Mouse (Mus musculus) v-Abl transformed pro-B cells (cell line): ENCODE results near the gene Rhbdf2.

Experiments
- in situ Hi-C, 2 experiments: fragments of 400-800 bp; cut with MboI; formaldehyde crosslinking; loops; one replicate each; pipeline ENCODE4 v1.15.1; 2025; ENCODE audit not compliant: unreplicated experiment in 2 of 2

Rhbdf2 gene

DNA sequence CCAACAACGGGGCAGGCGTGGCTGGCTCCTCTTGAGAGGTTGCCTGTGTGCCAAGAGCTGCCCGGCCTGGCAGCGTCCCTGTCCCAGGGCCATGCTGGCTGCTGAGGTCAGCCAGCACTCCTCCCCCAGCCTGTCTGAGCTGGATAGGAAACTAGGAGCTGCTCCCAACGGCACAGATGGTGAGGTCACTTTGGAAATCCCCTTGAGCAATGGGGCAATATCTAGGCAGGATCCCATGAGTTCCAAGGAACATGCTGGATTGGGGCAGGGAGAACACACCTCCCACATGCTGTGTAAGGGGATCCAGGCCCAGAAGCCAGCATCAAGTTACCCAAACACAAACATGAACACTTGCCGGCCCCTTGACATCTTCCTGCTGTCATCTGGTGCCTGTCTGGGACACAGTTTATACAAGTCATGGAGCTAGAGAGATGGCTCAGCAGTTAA, 5.5 kb downstream of the Rhbdf2 start:
- in situ Hi-C loops, result loop anchor here in 1 of 2 experiments (10.0 kb wide), 2 partner anchors 66 to 126 kb away; partner anchors contain the start of gene Prpsap1

DNA sequence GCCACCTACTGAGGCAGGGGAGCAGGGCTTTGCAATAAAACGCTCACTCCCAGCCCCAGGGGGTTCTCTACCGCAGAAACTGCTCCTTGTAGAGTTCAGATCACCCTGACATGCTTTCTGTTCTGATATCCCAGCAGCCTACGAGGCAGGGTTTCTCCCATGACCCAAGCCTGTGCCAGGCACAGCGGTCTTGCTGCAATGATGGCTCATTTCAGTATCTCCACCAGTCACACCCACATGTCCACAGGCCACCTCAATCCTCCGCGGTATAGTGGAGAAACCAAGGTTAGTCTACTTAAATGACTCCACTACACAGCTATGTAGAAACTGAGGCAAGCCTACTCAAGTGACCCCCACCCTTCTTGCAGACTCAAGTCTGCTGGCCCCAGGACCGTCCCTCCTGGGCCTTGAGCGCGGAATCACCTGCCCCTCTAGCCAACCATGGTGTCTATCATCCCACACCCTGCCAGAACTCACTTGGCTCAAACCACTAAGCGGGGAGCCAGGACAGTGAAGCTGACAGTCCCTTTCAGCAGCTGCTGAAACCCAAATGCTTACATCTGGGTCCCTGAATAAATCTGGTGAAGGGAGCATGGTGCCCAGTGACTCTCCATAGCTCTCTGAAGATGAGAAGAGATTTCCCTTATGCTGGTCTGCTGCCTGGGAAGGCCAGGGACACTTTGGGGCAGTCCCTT, 6.1 kb downstream of the Rhbdf2 start:
- in situ Hi-C loops, result loop anchor here in 1 of 2 experiments (10.0 kb wide), 2 partner anchors 66 to 126 kb away; partner anchors contain the start of gene Prpsap1

DNA sequence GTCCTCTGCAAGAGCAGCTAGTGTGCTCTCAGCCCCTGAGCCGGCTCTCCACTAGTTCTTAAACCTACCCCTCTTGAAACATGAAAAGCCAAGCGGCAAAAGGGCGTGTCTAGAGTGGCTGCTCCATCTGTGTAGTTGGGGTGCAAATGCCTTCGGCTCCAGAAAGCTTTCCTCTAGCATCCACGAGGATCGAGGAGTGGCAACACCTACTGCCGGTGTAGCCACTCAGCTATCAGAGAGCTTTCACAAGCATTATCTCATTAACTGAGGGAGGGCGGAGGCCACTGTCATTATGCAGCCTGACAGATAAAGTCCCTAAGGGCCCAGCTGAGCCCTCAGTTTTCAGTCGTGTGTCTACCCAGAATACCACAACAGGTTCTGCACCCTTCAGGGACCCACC, 6.7 kb downstream of the Rhbdf2 start:
- in situ Hi-C loops, result loop anchor here in 1 of 2 experiments (10.0 kb wide), 2 partner anchors 65 to 125 kb away; partner anchors contain the start of gene Prpsap1

DNA sequence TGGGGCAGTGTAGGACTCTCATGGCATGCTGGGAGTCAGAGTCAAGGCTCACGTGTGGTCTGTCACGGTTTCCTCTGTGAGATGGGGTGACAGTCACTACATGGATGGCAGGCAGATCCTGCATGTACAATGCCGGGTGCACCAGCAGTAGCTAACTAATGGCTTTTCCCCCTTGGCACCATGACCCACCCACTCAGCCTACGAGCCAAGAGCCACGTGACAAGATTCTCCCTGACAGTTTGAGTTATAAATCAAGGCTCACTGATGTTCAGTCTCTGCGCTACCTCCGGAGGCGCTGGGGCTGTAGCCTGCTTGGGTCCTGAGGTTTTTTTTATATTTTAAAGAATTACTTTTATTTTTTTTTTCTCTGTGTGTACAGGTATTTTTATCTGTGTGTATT, 7.3 kb downstream of the Rhbdf2 start:
- in situ Hi-C loops, result loop anchor here in 1 of 2 experiments (10.0 kb wide), 1 partner anchor 715 kb away; no protein-coding TSS in a partner anchor

- in situ Hi-C loops, result loop anchor here in 1 of 2 experiments (10.0 kb wide), 1 partner anchor 716 kb away; no protein-coding TSS in a partner anchor
Observed at GRCm38 (mm10) chr11:116619156-116619555, 7.7 kb downstream of the Rhbdf2 start.

DNA sequence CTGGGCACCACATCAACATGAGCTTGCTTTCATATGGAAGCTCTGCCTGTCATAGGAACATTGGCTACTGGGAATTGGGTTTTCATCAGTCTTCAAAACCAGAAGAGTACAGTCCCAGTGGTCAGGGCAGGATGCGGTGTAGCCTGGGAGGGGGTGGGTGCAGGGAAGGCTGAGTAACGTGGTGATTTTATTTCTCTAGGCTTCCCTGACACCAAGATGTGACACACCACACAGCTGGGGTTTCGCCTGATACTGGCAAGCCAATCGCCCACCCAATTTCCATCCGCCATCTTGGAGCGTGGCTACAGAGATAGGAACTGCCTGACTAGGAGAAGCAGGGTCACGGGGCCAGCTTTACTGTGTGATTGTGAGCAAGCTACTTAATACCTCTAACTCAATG, 8.2 kb downstream of the Rhbdf2 start:
- in situ Hi-C loops, result loop anchor here in 1 of 2 experiments (10.0 kb wide), 1 partner anchor 716 kb away; no protein-coding TSS in a partner anchor

DNA sequence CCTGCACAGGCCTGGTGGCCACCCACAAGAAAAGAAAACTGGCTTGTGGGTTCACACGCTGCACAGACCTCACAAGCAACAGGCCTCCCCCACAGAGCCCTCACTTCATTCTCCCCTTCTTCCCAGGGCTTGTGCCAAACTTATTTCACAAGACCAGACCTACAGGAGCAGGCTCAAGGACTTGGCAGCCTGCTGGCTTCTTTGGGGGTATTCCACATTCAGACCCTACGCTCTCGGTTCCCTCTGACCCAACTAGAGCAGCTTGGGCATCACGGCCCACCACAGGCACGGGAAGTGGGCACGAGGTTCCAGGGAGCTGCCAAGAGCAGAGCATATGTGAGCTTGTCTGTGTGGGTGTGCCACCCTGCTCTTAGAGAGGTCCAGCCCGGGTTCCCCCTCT, 9.2 kb downstream of the Rhbdf2 start:
- in situ Hi-C loops, result loop anchor here in 1 of 2 experiments (10.0 kb wide), 1 partner anchor 717 kb away; no protein-coding TSS in a partner anchor

GRCm38 (mm10) chr11:116616438-116617118, 10.2 kb downstream of the Rhbdf2 start:
- in situ Hi-C loops, result loop anchor here in 1 of 2 experiments (10.0 kb wide), 1 partner anchor 718 kb away; no protein-coding TSS in a partner anchor

DNA sequence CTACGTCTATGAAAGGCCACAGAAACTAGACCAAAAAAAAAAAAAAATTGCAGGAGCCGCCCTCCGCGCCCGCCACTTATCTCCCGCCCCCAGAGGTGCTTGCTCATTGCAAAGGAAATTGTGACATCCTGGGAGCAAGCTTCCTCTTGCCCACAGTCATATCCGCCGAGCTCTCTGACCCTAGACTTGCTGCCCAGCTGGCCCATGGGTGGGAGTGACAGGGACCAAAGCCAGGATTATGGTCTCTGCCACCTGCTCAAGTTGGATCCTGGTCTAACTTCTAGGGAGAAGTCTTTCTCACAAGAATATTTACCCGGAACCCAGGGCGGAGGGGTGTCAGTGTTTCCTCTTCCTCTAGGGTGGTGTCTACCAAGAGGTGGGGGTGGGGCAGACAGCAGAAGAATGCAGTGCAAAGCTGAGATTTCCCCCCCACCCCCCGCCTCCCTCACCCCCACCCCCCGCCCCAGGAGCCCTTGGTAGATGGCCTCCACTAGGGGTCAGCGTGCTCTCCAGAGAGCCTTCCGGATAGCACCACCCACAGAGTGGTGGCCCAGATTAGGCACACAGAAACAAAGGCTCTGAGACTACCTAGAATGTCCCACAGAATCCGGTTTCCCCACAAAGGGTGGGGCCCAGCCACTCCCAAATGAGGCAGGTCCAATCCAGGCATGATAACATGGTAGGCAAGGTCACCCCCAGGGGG, 10.9 kb downstream of the Rhbdf2 start:
- in situ Hi-C loops, result loop anchor here in 1 of 2 experiments (10.0 kb wide), 1 partner anchor 719 kb away; no protein-coding TSS in a partner anchor

- in situ Hi-C loops, result loop anchor here in 1 of 2 experiments (10.0 kb wide), 1 partner anchor 722 kb away; no protein-coding TSS in a partner anchor
Observed at GRCm38 (mm10) chr11:116613234-116613633, 13.6 kb downstream of the Rhbdf2 start.

- in situ Hi-C loops, result loop anchor here in 1 of 2 experiments (10.0 kb wide), 1 partner anchor 722 kb away; no protein-coding TSS in a partner anchor
Observed at GRCm38 (mm10) chr11:116612554-116612953, 14.3 kb downstream of the Rhbdf2 start.

DNA sequence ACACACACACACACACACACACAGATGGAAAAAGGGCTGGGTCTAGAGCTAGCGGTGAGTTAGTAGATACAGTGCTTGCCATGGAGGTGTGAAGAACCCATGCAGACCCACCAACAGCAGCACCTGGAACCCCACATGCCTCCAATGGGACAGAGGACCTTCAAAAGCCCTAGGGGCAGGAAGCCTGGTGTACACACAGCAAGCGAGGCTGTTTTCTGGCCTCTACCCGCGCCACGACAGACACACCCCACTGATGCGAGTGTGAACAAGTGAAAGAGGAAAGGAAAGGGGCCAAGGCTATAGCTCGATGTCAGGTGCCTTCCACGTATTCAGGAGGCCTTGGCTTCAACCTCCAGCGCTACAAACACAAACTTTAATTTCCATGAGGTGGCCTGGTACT, 14.9 kb downstream of the Rhbdf2 start:
- in situ Hi-C loops, result loop anchor here in 1 of 2 experiments (10.0 kb wide), 1 partner anchor 723 kb away; no protein-coding TSS in a partner anchor

- in situ Hi-C loops, result loop anchor here in 1 of 2 experiments (10.0 kb wide), 1 partner anchor 724 kb away; no protein-coding TSS in a partner anchor
Observed at GRCm38 (mm10) chr11:116611168-116611567, 15.7 kb downstream of the Rhbdf2 start.

GRCm38 (mm10) chr11:116609965-116610630, 16.7 kb downstream of the Rhbdf2 start:
- in situ Hi-C loops, result loop anchor here in 1 of 2 experiments (10.0 kb wide), 1 partner anchor 725 kb away; no protein-coding TSS in a partner anchor

GRCm38 (mm10) chr11:116607717-116608116, 19.1 kb downstream of the Rhbdf2 start:
- in situ Hi-C loops, result no loop called here

- in situ Hi-C loops, result no loop called here
Observed at GRCm38 (mm10) chr11:116604097-116604496, 22.7 kb downstream of the Rhbdf2 start.

DNA sequence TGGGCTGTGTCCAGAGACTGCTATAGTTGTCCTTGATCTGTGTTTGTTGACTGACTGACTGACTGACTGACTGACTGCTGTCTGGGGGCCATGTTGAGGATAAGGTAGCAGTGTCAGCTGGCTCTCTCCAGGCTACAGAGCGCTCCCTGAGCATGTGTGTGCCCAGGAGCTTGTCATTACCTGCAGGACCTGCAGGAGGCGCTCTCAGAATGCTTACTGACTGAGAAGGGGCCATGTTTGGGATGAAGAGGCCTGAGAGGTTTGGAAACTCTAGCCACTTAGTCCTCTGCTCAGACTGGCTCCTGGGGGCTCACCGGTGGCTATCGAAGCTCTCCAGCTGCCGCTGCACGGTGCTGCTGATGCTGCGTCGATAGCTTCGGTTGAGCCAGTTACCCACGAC, 23.5 kb downstream of the Rhbdf2 start:
- in situ Hi-C loops, result no loop called here

DNA sequence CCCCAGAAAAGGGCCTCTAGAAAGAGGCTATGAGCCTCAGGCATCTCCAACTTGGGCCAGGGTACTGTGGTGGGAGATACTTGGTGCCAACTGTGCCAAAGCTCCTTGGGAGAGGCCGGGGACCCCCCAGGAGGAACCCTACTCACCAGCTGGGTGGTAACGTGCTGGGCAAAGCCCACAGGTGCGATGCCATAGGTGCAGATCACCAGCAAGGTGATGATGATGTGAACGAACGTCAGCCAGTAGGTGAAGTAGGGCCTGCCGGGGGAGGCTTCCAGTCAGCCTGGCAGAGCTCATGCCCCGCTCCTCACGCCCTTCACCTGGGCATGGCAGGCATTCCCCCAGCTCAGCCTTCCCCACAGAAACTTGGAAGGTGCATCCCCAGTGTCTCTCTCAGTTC, 24.8 kb downstream of the Rhbdf2 start:
- in situ Hi-C loops, result no loop called here

GRCm38 (mm10) chr11:116601166-116601565, 25.7 kb downstream of the Rhbdf2 start:
- in situ Hi-C loops, result no loop called here

DNA sequence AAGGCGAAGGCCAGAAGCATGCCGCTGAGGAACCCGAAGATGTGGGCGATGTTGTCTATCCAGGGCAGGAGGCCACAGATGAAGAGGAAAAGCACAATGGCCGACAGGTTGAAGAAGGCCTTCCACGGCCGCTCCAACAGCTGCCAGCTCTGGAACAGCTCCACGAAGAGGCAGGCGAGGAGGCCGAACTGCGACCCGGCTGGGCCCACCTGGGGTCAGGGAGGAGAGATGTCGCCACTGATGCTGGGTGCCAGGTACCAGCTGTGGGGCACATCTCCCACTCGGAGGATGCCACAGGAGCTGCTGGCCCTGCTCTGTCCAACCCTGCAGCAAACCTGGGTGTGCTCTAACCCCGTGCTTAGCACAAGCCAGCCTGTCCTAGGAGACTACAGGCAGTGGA, 27.6 kb downstream of the Rhbdf2 start:
- in situ Hi-C loops, result no loop called here
